Mouse (Mus musculus) spleen, postnatal 14 days (tissue): Measurements from ENCODE around the gene Sh2b2.

ENCODE experiments used
- DNase-seq, 2 experiments: peaks; one replicate each; pipeline ENCODE4 v3.0.0; 2021 to 2022; ENCODE audit warnings: low spot score in 2 of 2

Sh2b2 gene

DNA sequence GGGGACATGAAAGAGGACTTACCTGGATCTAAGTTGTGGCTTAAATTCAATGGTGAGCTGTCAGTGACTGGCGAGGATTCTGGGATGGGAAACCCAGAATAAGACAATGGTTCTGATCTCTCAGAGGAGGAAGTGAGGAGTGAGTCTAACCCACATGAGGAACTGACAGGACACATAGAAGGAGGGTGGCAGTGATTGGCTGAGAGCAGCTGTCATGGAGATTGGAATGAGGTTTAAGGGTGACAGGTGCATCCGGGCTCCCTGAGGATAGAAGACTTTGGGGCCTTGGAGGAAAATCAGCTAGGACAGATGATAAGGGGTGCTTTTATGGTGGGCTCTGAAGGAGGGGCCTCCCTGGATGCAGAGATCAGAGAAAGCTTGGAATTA is at the start of gene Sh2b2:
Gene Sh2b2 (minus strand): TSS at position 105 of the 387 bp plus-strand sequence.
- DNase-seq: no peak

DNA sequence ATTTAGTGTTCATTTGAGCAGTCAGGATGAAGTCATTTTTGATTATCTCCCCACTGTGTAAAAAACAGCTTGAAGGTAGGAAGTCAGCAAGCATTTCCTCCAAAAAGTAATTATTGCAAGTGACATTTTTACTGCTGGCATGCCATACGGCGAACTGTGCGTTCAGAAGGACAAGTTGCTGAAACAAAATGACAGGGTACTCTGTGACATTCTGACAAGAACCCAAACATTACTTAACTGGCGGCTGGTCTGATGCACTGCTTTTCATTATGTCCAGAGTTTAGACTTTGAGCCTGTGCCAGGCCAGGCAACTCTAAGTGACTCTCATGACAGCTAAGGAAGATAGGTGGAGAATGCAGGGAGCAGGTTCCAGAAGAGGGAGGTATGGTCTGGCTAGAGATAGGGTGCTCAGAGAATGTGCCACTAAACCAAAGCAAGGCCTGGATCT is 46.6 kb upstream of the Sh2b2 start:
- DNase-seq: no peak

DNA sequence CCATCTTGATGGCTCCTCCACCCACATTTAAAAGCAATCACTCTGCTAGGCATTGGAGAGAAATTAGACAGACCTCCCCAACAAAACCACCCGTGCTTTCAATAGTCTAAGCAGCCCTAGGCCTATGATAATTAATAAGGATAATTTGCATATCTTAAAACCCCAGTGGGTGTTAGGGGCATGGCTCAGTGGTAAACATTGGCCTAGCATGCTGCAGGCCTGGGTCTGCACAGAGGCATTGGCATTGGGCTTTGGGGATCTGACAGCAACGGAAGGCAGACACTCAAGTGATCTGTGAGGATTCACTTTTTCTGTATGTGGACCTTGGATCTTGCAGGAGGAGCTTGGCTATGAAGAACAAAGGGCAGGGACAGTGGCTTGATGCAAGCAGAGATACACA is 46.0 kb upstream of the Sh2b2 start:
- DNase-seq: no peak

DNA sequence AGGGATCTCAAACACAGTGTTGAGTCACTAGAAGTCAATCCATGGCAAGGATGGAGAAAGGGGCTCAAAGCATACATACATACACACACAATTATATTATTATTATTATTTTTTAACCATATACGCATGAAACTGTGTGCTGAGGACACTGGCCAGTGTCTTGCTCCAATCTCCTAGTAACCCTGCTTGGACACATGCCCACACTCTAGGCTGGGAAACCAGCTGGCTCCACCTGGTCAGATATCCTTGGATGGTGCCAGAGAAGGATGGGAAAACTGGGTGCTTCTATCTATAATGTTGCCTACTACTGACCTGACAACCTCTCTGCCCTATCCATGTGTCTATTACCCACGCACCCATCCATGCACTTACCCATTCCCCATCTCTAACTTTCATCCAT is 45.2 kb upstream of the Sh2b2 start:
- DNase-seq: no peak

DNA sequence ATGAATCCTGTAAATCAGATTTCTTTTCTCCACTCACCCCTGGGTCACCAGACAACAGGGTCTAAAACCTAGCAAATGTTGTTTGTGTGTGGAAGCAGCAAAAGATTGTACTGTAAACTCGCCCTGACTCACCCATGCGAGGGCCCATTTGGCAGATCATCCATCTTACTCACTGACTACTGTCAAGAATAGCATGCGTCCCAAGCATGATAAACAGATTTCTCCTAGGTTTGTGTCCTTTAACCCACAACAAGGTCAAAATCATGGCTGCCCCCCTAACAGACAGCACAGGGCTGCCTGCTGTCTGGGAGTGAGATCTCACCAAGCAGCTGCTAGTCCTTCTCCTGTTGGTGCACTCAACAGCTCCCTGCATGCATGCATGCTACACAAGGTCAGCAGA is 43.4 kb upstream of the Sh2b2 start:
- DNase-seq: no peak

DNA sequence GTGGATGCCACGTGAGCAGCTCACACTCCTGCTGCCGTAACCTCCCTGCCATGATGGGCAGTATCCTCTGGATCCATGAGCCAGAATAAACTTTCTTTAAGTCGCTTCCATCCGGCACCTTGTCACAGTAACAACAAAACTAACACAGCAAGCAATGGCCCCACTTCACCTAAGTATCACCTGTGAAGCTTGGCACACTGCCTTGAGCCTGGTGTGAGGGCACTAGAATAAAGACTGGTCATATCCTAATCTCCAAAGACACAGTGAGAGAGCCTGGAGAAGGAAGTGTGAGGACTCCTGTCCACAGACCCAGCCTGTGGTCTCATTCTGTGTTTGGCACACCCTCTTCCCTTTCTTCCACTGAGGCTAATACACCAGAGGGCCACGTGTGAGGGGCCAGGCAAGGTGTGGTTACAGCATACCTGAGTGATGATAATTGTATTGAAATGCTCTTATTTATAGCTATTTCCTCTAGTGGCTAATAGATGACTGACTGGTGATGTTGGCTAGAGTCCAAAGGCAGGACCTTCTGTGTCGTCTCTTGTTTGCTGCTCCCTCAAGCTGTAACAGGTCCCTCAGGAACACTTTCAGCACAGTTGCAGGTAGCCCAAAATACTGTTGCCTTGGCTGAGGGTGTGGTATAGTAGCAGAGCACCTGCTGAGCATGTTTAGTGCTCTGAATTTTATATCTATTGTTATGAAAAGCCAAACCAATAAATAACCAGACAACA is 42.2 kb upstream of the Sh2b2 start:
- no peak for DNase-seq

DNA sequence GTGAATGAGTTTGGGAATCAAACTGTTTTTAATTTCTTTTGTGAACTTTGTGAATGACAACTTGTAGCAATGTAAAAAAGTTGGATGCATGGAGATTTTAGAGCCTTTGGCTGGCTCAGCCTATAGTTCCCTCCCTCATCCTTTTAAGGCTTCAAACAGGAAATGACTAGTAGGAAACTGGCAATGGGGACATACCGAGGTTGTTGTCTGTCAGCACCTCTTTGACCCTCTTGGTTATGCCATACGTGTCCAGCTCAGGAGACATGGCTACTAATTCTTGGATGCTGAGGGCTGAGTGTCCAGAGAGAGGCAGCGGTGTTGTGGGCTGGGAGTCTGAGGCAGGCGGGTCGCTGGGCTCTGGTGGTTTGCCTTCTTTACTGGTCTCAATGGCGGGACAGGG is 40.2 kb upstream of the Sh2b2 start:
- DNase-seq: no peak

DNA sequence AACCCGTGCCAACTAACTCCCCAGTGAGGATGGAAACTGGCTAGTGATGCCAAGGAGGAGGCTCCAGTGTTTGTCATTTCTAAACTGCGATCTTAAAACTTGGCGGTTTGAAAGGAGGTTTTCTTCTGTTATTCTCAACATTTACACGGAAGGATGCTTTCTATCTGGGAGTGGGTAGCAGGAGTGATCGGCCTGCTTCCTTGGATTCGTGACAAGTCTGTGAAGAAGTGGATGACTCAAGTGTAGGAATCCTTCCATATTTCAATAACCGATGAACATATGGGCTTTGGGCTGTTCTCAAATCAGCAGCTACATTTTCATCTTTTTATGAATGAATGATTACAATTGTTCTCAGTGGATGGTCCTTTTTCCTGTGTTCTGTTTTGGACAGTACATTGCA is 38.8 kb upstream of the Sh2b2 start:
- DNase-seq: no peak

DNA sequence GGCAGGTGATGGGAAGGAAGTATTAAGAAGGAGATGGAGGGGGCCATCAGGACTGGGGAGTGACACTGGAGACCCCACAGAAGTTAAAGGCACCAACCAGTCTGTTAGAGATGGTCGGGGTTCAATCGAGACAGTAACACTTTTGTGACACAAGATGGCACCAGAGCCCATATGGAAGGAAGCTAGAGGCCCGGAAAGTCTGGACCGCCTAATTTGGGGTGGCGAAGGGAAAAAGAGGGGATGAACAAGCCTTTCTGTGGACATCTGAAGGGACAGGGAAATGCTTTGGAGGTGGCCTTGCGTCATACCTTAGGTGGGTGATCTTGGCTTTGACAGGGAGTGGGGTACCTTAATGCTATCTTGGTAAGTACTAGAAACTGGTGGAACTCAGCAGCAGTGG is 35.0 kb upstream of the Sh2b2 start:
- no peak for DNase-seq

DNA sequence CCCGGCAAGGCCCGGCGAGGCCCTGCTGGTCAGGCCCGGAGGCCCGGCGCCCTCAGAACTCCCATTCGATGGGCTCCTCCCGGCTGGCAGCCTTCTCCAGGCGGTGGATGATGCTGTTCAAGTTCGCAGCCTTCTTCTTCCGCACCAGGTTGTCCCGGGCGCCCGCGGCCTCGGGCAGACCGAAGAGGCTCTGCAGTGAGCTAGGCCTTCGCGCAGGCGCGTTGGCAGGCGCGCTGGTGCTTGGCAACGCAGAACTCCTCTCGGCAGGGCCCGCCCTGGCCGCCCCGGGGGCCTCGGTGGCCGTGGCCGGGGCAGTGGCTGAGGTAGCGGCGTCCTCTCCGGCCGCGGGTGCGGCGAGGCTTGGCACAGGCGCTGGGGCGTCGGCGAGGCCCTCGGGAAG is 28.4 kb upstream of the Sh2b2 start:
- no peak for DNase-seq

DNA sequence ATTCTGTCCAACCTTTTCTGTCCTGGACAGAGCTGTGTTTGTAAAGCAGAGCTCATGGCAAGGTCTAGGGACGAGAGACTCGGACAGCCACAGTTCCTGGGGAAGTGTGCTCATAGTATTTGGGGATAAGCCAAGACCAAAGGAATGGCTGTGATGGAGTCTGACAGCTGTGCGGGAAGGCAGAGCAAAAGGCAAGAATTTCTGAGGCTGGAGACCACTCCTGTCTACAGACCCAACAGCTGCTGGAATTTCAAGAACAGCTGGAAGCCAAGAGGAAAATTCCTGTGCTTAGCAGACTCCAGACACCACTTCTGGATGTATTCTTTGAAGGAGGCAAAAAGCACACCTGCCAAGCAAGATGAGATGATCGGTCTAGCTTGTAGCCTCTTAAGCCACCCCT is 23.6 kb upstream of the Sh2b2 start:
- DNase-seq: no peak

DNA sequence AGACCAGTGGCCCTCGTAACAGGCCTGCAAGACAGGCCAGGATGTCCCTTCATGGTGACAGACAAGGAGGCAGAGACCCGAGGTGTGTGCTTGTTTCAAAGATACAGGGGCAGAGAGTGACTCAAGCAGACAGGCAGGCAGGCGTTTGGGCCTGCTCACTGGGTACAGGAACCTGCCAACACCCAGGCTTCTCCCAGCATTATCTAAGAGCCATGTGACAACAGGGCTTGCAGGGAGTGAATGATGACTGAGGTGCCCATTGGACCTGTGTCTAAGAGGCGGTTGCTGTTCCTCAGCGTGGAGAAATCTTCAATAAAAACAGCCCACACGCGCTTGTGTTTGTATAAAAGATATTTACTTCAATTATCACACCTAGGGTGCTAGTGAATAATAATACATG is 19.7 kb upstream of the Sh2b2 start:
- no peak for DNase-seq

DNA sequence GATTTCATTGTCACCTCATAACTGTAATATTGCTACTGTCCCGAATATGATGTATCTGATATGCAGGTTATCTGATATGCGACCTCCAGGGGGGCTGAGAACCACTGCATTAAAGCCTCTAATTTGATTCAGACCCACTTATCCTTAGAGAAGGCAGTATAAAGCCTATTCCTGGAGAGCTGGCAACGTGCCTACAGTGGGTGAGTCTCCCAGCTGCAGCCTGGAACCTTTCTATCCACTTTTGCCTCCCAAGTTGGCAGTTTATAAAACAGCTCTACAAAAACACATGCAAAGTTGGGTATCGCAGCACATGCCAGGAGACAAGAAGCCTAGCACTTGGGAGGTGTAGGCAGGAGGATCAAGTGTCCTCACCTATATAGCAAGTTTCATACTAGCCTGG is 17.0 kb upstream of the Sh2b2 start:
- DNase-seq: no peak

DNA sequence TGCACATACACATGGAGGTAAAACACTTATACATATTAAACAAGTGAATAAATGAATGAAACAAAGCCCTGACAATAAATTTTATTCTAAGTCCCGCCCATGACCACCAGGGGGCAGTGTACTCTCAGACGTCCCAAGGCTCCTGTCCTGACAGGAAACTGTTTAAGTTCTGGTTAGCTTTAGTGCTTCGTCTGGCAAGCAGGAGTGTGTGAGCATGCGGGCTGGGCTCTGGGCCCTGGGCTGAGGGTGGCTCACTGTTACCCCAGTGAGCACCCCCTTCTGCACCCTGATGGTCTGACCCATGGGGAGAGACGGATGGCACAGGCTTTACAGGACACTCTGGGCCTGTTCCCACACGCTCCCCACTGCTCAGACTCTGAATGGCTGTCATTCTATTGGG is 12.6 kb upstream of the Sh2b2 start:
- DNase-seq: peak in 1 of 2 experiments; percentile 67

DNA sequence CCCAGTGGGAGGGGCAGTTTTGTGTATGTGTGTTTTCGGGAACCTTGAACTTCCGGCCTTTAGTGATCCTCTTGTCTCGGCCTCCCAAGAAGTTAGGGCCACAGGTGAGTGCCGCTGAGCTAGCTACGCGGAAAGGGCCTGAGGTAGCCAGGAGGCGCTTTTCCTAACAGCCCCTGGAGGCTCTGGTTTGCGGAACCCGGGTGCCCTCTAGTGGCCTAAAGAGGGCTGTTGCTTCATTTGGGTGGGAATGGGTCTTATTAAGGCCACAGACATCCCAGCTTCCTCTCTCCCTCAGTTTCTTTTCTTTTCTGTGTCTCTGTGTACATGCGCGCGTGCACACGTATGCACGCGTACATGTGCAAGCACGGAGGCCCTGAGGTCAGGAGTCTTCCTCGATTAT is 6.5 kb upstream of the Sh2b2 start:
- peak; percentile 50 to 64 for DNase-seq

DNA sequence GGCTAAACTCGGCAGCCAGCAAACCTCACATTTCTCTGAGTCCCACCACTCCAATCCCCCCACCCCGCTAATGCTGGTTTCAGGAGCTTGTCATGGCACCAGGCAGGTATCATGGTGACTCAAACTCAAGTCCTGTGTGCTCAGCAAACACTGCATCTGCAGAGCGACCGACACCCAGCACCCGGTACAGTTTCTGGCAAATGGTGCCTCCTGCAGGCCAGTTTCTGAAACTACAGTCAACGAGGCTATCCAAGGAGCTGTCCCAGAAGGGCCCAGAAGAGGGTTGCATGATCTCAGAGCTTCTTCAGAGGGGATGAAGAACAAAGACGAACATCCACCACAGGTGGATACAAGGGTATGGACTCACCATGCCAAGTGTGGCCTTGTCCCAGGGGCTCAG is 4.6 kb upstream of the Sh2b2 start:
- peak in 1 of 2 experiments; percentile 22 for DNase-seq

DNA sequence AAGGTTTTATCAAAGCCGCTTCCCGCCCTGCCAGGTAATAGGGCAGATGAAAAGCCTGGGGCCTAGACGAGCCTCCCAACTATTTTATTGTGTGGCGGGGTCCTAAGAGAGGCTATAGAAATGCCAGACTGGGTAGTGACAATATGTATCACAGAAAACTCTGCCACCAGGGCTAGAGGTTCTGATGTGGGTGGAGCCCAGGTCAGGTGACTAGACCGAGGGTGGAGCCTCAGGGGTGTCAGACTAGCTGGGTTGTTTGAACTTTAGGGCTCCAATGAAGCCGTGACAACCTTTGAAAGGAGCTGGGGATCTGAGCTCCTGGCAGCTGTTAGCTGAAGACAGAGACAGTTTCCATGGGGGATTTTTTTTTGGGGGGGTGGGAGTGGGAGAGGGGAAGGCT is 2.1 kb upstream of the Sh2b2 start:
- DNase-seq: no peak

DNA sequence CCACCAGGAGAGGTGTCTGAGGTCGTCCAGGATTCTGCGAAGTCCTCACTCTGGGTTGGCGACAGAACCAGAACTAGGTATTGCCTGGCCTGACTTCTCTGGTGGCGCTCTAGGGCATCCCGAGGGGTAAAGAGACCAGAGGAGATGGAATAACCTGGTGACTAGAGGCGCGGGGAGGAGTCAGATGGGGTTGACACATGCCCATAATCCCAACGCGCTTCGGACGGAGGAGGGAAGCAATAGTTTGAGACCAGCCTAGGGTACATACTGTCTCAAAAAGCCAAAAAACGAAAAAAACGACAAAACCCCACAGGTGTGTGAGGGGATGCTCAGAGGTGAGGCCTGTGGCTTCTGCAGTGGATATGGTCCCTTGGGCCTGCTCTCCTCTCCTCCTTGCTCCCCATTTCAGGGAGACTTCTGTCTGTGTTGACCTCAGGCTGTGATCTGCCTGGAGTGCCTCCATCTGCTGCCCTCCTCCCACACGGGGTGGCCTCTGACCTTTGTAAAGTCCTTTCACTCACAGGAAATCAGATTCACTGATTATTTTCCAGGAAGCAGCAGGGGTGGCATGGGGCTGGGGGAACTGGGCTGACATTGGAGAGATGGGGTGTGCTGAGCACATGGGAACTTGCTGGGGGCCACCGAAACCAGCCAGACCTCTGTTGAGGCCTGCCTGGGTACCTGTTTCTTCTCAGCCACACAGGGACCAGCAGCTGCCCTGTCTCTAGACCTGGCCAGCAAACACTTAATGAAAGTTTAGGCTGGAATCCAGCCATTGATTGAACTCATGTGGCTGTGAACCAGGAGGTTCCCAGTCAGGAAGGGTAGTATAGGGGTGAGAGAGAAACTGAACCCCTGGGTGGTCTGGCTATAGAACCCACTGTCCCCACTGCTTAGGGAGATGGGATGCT is 560 bp downstream of the Sh2b2 start:
- DNase-seq: no peak

DNA sequence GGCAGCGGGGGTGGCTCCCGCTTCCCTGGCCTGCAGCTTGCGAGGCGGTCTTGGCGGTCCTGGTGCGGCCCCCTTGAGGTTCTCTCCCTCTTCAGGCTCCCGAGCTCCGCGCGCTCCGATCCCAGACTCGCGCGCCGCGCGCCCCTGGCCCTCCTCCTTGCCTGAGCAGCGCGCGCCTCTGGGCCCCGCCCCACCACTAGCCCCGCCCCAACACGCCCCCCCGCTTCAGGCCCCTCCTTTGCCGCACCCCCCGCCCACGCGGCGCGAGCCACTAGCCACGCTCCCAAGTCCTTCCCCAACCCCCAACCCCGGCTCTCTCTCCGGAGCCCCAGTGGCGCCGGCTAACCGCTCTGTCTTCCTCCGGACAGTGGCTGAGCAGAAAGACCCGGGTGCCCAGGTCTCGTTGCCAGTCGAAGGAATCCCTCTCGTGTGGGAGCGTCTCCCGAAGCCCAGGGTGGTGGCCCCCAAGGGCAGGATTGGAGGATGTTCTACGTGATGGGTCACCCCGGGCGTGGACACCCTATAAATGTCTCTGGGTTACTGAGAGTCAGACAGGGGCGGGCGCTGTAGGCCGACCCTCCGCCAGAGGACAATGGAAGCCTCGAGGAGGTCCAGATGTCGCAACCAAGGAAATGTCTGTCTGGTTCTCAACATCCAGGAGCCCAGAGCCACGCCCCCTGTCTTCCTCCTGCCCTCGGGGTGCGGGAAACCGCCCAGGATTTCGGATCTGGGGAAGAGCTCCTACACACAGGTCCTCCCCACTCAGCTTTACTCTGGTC is 1.4 kb downstream of the Sh2b2 start:
- peak; percentile 41 to 49 for DNase-seq

DNA sequence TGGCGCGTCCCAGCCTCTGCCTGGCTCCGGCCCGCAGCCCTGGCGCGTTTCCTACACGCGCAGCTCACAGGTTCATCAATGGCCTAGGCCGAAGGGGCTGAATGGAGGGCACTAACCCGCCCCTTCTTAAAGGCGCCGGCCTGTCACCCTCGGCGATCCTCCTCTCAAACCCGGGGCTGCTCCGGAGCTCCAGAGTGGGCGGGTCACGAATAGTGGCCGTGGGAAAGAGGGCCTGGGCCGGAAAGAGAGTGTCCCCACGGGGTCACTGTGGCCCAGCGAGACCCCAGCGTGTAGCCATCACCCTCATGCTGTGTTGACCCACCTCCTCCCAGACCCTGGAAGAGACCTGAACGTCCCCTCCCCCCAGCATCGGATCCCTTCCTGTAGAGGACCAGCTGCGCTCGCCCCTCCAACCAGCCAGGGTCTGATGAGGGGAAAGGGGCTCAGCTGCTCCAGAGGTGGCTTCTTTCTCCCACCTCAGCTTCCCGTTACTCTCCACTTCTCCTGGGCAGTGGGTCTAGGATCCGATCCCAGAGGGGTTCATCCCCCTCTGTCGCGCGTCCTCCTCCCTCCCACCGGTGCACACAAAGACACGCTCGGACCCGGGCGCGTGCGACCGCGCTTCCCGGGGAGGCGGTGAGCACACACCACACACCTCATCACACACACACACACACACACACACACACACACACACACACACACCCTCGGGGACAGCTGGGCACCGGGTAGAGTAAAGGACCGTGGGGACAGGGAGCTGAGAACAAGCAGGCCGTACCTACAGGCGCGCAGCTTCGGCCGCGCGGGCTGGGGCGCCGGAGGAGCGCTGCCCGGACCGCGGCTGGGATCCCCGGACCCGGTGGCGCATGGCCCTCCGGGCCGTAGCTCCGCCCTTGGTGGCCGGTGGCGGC is 2.2 kb downstream of the Sh2b2 start:
- DNase-seq: no peak

DNA sequence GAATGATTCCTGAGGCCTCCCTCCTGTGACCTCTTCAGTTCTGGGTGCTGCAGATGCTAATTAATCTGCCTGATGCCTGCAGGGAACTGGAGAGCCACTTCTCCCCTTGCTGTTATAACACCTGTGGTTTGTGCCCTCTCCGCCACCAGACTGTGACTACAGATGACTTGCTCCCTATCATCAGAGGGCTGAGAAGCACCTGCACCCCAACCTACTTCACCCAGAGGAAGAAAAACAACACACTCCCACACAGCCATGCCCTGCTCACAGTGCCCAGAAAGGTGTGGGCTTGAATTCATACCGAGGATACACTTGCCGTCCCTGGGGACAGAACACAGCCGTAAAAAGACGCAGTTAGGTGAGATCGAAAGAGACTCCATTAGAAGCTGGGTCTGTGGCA is 5.2 kb downstream of the Sh2b2 start:
- DNase-seq: no peak
